Mouse (Mus musculus) CD4-positive, CD25-positive, alpha-beta regulatory T cell, adult 9 weeks (primary cell): Measurements from ENCODE around the gene Drc3. TPM values are rescaled to one million over a fixed set of nuclear protein-coding genes. Genes with fewer than 3 reads are reported as not detected.

Source experiments
- polyA plus RNA-seq: library from polyadenylated mRNA; unstranded; fragments of 100-300 nt; shearing (Covaris generic); gene quantifications from one replicate; pipeline ENCODE4 v1.2.1, GENCODE M21; 2017

Gene Drc3
- 0.68 TPM for polyA plus RNA-seq

GRCm38 (mm10) chr11:60352559-60353411 lies at the start of gene Drc3, which contains the start of gene Tom1l2:
Gene Drc3 (plus strand): TSS chr11:60353329.
Gene Tom1l2 (minus strand): TSS chr11:60352905.

DNA sequence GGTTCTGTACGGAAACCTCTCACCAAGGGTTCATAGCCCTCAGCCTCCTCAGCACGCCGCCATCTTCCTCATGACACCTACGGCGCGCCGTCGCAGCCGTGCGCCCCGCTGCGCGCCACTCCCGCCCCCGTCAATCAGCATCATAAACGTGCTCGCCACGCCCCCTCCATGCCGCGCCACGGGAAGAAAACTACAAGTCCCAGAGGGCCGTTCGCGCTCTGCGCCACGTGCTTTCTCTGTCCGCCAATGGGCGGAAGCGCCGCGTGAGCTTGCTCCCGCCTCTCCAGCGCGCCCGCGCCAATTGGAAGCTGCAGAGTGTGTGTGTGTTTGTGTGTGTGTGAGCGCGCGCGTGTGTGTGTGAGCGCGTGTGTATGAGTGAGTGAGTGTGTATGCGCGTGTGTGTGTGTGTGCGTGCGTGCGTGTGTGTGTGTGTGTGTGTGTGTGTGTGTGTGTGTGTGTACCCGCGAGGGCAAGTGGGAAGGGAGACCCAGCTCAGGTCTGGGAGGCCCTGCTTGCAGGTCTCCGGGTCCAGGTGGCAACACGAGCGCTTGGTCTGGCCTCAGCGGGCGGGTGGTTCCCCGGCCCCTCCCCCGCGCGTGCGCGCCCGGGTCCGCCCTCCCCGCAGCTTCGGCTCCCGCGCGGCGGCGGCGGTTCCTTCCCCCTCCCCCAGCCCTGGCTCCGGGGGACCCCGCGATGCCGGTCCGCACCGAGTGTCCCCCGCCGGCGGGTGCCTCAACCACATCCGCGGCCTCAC lies 64.0 kb downstream of the Drc3 start, which contains the start of gene Gid4:
Gene Gid4, plus strand, starts transcription at position 183 of the 754 bp plus-strand sequence.

DNA sequence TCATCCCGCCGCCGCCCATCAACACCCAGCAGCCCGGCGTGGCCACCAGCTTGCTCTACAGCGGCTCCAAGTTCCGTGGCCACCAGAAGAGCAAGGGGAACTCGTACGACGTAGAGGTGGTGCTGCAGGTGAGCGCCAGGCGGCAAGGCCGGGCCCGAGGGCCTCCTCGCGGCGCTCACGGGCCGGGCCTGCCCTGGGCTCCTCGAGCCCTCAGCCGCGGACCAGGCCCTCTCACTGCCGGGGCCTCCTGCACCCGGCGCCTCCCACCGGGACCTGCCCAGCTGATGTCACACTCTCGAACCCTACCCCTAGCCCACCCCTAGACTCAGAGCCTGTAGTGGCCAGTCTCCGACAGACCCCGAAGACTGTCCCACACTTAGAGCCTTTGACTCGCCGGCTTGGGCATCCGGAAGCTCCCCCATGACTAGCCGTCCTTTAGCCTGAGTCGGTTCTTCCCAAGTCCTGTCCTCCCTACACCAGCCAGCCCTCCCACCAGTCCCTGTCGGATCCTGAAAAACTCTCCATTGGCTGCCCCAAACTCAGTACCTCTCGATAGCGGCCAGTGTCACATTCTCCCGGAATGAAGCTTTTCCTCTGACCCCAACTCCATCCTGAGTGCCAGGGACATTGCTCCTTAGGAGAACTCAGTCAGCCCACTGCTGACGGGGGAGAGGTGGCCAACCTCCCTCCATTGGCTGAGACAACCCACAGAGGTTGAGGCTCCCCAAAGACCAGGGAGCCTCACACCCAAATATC lies 64.8 kb downstream of the Drc3 start, which contains the start of gene Atpaf2:
Gene Atpaf2, minus strand, starts transcription at position 741 of the 756 bp plus-strand sequence.

Other genes with a start within 250 kb of the Drc3 start
- 9.9 TPM for gene Rai1, start 248.3 kb upstream of the Drc3 start, polyA plus RNA-seq
- gene Srebf1, start 130.7 kb upstream of the Drc3 start, polyA plus RNA-seq: 67.7 TPM
- gene Tom1l2, start 424 bp upstream of the Drc3 start, polyA plus RNA-seq: 70.4 TPM
- gene Gid4, start 63.8 kb downstream of the Drc3 start, polyA plus RNA-seq: 5.8 TPM
- gene Atpaf2, start 65.1 kb downstream of the Drc3 start, polyA plus RNA-seq: 49.0 TPM
- 72.4 TPM for gene Drg2, start 101.3 kb downstream of the Drc3 start, polyA plus RNA-seq
- 0.05 TPM for gene Myo15, start 116.0 kb downstream of the Drc3 start, polyA plus RNA-seq
- gene Alkbh5, start 183.1 kb downstream of the Drc3 start, polyA plus RNA-seq: 3.8 TPM